Mouse (Mus musculus): ENCODE data around the gene Tnxb.

- TF ChIP-seq POLR2A (IDR thresholded peaks at IDR 0.05; ENCODE audit: borderline replicate concordance, extremely low read depth, low read depth, low read length), result no peak
- peak; percentile 58 for TF ChIP-seq CTCF (IDR thresholded peaks at IDR 0.05; ENCODE audit: insufficient read depth, low read length)
Measured at GRCm38 (mm10) chr17:34712951-34713350, 42.6 kb downstream of the Tnxb start.

Measured in lung, adult 2 months (tissue).